In genomic region chr12:72366763-72367162, GRCm38 (mm10) we compare ENCODE assay signal across 21 mouse cellular contexts. TPM values are rescaled to one million over a fixed set of nuclear protein-coding genes. Genes with fewer than 3 reads are reported as not detected.
DNase-seq lines count a peak whose midpoint lies in the region; ATAC-seq lines count a peak whose summit lies in the region.
"Had no signal": no experiment of that assay in that cellular context is flagged by ENCODE, and none has a peak within 500 bp of the region (broad histone marks: within the 10 kb centered on the region; RNA-seq: fewer than 3 reads in every experiment).

No protein-coding gene starts in this region.

- ATAC-seq in lung, embryonic 15.5 days (ENCODE audit: borderline replicate concordance, extremely low read depth, low FRiP score, low TSS enrichment) = no peak
- no peak for ATAC-seq in forebrain, embryonic 14.5 days
- no peak for ATAC-seq in hindbrain, embryonic 11.5 days (ENCODE audit: low FRiP score)
- ATAC-seq in midbrain, embryonic 13.5 days = no peak
- ATAC-seq: intestine, embryonic 15.5 days had no signal

- H3K4me1 ChIP-seq in lung, embryonic 15.5 days = peaks cover 20% of the 10 kb centered on the region
- peaks cover 14% of the 10 kb centered on the region for H3K4me1 ChIP-seq in forebrain, embryonic 14.5 days (ENCODE audit: control insufficient read depth, insufficient read depth, low read length)
- H3K4me1 ChIP-seq in hindbrain, embryonic 11.5 days (replicated peaks; ENCODE audit: control insufficient read depth, insufficient read depth, low read length) = peaks cover 10% of the 10 kb centered on the region; the same call in 1 of the 2 replicates
- H3K4me1 ChIP-seq in midbrain, embryonic 13.5 days (replicated peaks) = peaks cover 45% of the 10 kb centered on the region
- H3K4me1 ChIP-seq: embryonic facial prominence, embryonic 15.5 days; intestine, embryonic 15.5 days; limb, embryonic 15.5 days; liver, embryonic 15.5 days had no signal

- H3K4me3 ChIP-seq in lung, embryonic 15.5 days = no peak overlapping the region
- no peak overlapping the region for H3K4me3 ChIP-seq in forebrain, embryonic 14.5 days (ENCODE audit: low read depth, low read length)
- no peak overlapping the region for H3K4me3 ChIP-seq in hindbrain, embryonic 11.5 days (ENCODE audit: low read depth, low read length)
- H3K4me3 ChIP-seq in midbrain, embryonic 13.5 days (replicated peaks) = no peak overlapping the region
- H3K4me3 ChIP-seq: embryonic facial prominence, embryonic 15.5 days; gastrocnemius, adult 2 months; intestine, embryonic 15.5 days; limb, embryonic 15.5 days; liver, embryonic 15.5 days had no signal

- H3K36me3 ChIP-seq in lung, embryonic 15.5 days = no peaks in the 10 kb centered on the region
- H3K36me3 ChIP-seq in forebrain, embryonic 14.5 days (ENCODE audit: control insufficient read depth, insufficient read depth, low read length) = no peaks in the 10 kb centered on the region
- H3K36me3 ChIP-seq in hindbrain, embryonic 11.5 days (ENCODE audit: control insufficient read depth, insufficient read depth, low read length) = no peaks in the 10 kb centered on the region
- H3K36me3 ChIP-seq in midbrain, embryonic 13.5 days = no peaks in the 10 kb centered on the region
- H3K36me3 ChIP-seq: embryonic facial prominence, embryonic 15.5 days; intestine, embryonic 15.5 days; limb, embryonic 15.5 days; liver, embryonic 15.5 days had no signal

- H3K27me3 ChIP-seq in lung, embryonic 15.5 days = no peaks in the 10 kb centered on the region
- no peaks in the 10 kb centered on the region for H3K27me3 ChIP-seq in forebrain, embryonic 14.5 days (replicated peaks; ENCODE audit: control insufficient read depth, insufficient read depth, low read length)
- H3K27me3 ChIP-seq in hindbrain, embryonic 11.5 days (ENCODE audit: control insufficient read depth, insufficient read depth, low read length) = no peaks in the 10 kb centered on the region
- no peaks in the 10 kb centered on the region for H3K27me3 ChIP-seq in midbrain, embryonic 13.5 days
- H3K27me3 ChIP-seq: embryonic facial prominence, embryonic 15.5 days; intestine, embryonic 15.5 days; limb, embryonic 15.5 days; liver, embryonic 15.5 days had no signal

- intact Hi-C loops in gastrocnemius, postnatal 36 days (cut with DNase I) = no loop called here

- no peaks in the 10 kb centered on the region for H3K9me3 ChIP-seq in lung, embryonic 15.5 days
- no peaks in the 10 kb centered on the region for H3K9me3 ChIP-seq in forebrain, embryonic 14.5 days (replicated peaks; ENCODE audit: control insufficient read depth, low read length)
- no peaks in the 10 kb centered on the region for H3K9me3 ChIP-seq in hindbrain, embryonic 11.5 days (ENCODE audit: control insufficient read depth, low read length)
- H3K9me3 ChIP-seq in midbrain, embryonic 13.5 days = no peaks in the 10 kb centered on the region
- H3K9me3 ChIP-seq: embryonic facial prominence, embryonic 15.5 days; intestine, embryonic 15.5 days; limb, embryonic 15.5 days; liver, embryonic 15.5 days had no signal

- no peak overlapping the region for H3K4me2 ChIP-seq in lung, embryonic 15.5 days
- H3K4me2 ChIP-seq in forebrain, embryonic 14.5 days (ENCODE audit: low read length) = no peak overlapping the region
- no peak overlapping the region for H3K4me2 ChIP-seq in hindbrain, embryonic 11.5 days (replicated peaks; ENCODE audit: low read depth, low read length)
- H3K4me2 ChIP-seq in midbrain, embryonic 13.5 days (replicated peaks) = no peak overlapping the region
- H3K4me2 ChIP-seq: embryonic facial prominence, embryonic 15.5 days; intestine, embryonic 15.5 days; limb, embryonic 15.5 days; liver, embryonic 15.5 days had no signal

- no peak overlapping the region for H3K9ac ChIP-seq in lung, embryonic 15.5 days
- no peak overlapping the region for H3K9ac ChIP-seq in forebrain, embryonic 14.5 days (ENCODE audit: low read length)
- H3K9ac ChIP-seq in hindbrain, embryonic 11.5 days (ENCODE audit: low read depth, low read length) = no peak overlapping the region
- no peak overlapping the region for H3K9ac ChIP-seq in midbrain, embryonic 13.5 days (replicated peaks)
- H3K9ac ChIP-seq: embryonic facial prominence, embryonic 15.5 days; intestine, embryonic 15.5 days; limb, embryonic 15.5 days; liver, embryonic 15.5 days had no signal

- WGBS in lung, embryonic 15.5 days = 32% methylated on average over 3 of the region's 3 CpGs
- 46% methylated on average over 3 of the region's 3 CpGs for WGBS in forebrain, embryonic 14.5 days
- WGBS in hindbrain, embryonic 11.5 days = 37% methylated on average over 3 of the region's 3 CpGs
- 40% methylated on average over 3 of the region's 3 CpGs for WGBS in midbrain, embryonic 13.5 days

- 0 out of 2 replicates have a peak overlapping the region, but pooled peaks have one; percentile 9 for H3K27ac ChIP-seq in lung, embryonic 15.5 days
- peak overlapping the region; percentile 27; the same call in 1 of the 2 replicates for H3K27ac ChIP-seq in forebrain, embryonic 14.5 days (ENCODE audit: low read depth, low read length)
- H3K27ac ChIP-seq in hindbrain, embryonic 11.5 days (ENCODE audit: low read depth, low read length) = peak overlapping the region; percentile 84
- peak overlapping the region; percentile 76 for H3K27ac ChIP-seq in midbrain, embryonic 13.5 days
- H3K27ac ChIP-seq: embryonic facial prominence, embryonic 15.5 days; gastrocnemius, adult 2 months; intestine, embryonic 15.5 days; limb, embryonic 15.5 days; liver, embryonic 15.5 days had no signal

- DNase-seq in lung, postnatal 14 days = no peak
- DNase-seq in forebrain, embryonic 14.5 days (ENCODE audit: low spot score) = no peak
- DNase-seq in hindbrain, embryonic 11.5 days (ENCODE audit: low spot score) = no peak
- no peak for DNase-seq in spleen, postnatal 36 days (ENCODE audit: low spot score in 2 of 2)
- no peak for DNase-seq in spleen, adult 12 weeks (ENCODE audit: low spot score)
- DNase-seq in gastrocnemius, postnatal 36 days = no peak
- DNase-seq: B cell, adult 2 months; cerebellum, adult 18-20 months; cerebellum, postnatal 25 days; gastrocnemius, adult 2 months; heart, postnatal 36 days; kidney, adult 9 months; kidney, postnatal 25 days; thymus, postnatal 14 days had no signal

RNA-seq across cellular contexts. Expression of gene Rtn1, which starts 42.1 kb away (rescaled TPM):
- 10.5 and 16.5 TPM in 2 replicates for polyA plus RNA-seq in lung, embryonic 15.5 days (2015; fragmentation: Nextera tagmentation; extraction: Ambion mirVana)
- 1,321 and 1,816 TPM in 2 replicates for polyA plus RNA-seq in forebrain, embryonic 14.5 days (2014; fragmentation: Nextera tagmentation; extraction: Ambion mirVana)
- 488 and 505 TPM in 2 replicates for polyA plus RNA-seq in hindbrain, embryonic 11.5 days (2014; fragmentation: Nextera tagmentation; extraction: Ambion mirVana)
- polyA plus RNA-seq in midbrain, embryonic 13.5 days (2015; fragmentation: Nextera tagmentation; extraction: Ambion mirVana) = 1,917 and 2,038 TPM in 2 replicates
- 1 to 10 TPM; 1.0 to 1.1 TPM for total RNA-seq in gastrocnemius, postnatal 36 days (2021)
- total RNA-seq: granulocyte monocyte progenitor cell, adult 5-6 weeks had no signal

Comparison
In these comparisons a context has a peak if more than half of its experiments do, and no peak if none do; other contexts are left out.
1. H3K27ac ChIP-seq: peak in every context shown above with its lines; median percentile 84 in hindbrain, embryonic 11.5 days; 76 in midbrain, embryonic 13.5 days; 27 in forebrain, embryonic 14.5 days; 9 in lung, embryonic 15.5 days.
2. RNA of gene Rtn1, which starts 42.1 kb away (polyA plus RNA-seq): 1,917 to 2,038 TPM in midbrain, embryonic 13.5 days, 1,321 to 1,816 TPM in forebrain, embryonic 14.5 days and 488 to 505 TPM in hindbrain, embryonic 11.5 days; 10.5 to 16.5 TPM in lung, embryonic 15.5 days; every median in the first group is over 10 times any median in the second.